Mouse (Mus musculus) A20 (cell line): Measurements from ENCODE around the gene Pole2.
A peak's percentile ranks its signal among the peaks of the same experiment; 100 is the strongest.

Source experiments
- DNase-seq: peaks from one replicate; pipeline ENCODE4 v3.0.0-alpha.2; 2011; ENCODE audit warnings: low read depth, low spot score

The Pole2 gene

DNA sequence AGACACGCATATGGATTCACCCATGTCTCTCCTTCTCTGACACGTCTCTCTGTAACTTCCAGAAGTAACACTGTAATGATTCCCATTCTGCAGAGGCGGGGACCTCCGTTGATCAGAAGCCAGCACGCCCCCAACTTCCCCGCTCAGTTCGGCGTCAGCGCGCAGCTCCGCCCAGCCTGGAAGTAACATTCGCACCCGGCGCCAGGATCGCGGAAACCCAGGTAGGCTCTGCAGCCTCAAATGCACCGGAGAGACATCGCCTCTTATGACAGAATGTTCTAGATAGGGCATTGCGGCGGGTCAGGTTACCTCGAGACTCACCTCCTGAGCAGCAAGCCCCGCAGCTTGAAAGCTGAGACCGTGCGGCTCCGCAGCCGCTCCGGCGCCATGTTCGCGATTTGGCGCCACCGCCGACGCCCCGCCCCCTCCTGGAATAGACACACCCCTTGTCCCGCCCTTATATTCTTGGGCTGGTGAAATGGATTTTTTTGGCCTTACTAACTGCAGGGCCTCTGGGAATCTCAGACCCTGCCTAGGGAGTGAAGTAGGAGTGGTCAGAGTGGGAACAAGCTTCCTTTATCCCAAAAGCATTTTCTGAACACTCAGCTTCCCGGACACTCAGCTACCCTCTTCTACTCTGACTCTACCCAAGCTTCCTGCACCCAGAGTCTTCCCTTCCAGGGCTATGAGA is at the start of gene Pole2:
Pole2 (minus strand) TSS at position 420 of the 691 bp plus-strand sequence.
- DNase-seq = peak; percentile 93

DNA sequence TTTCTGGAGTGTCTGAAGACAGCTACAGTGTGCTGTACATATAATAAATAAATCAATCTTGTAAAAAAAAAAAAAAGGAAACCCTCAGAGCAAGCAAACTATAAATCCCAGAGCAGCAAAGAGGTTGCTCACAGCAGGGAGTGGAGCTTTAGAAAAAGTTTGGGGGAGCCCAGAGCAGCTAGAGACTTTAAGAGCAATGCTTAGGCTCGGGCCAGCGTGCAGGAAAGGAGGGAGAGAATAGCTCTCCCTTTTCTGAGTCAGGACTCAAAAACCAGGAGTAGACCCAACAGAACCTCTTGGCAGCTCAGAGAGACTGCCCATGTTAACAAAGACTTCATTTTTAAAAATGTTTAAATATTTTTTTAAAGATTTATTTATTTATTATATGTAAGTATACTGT is 41.0 kb upstream of the Pole2 start:
- no peak for DNase-seq

GRCm38 (mm10) chr12:69267956-69268632 is 40.1 kb upstream of the Pole2 start:
- DNase-seq = no peak

DNA sequence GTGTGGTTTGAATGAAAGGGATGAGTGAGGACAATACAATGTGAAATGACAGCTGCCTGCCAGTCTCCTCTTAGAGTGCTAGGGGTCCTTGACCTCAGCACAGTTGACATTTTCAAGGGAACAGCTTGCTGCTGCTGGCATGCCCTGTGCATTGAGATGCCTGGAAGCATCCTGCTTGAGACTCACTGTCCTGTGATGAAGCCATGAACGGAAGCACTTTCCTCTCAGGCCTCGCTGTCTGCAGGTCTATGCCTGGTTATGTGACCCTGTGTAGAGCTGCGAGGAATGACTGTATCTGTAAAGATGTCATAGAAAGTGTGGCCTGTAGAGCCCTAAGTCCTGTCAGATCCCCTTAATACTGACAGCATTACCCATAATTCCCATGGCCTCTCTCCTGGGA is 37.0 kb upstream of the Pole2 start:
- no peak for DNase-seq

GRCm38 (mm10) chr12:69262251-69262650 is 34.3 kb upstream of the Pole2 start:
- no peak for DNase-seq

DNA sequence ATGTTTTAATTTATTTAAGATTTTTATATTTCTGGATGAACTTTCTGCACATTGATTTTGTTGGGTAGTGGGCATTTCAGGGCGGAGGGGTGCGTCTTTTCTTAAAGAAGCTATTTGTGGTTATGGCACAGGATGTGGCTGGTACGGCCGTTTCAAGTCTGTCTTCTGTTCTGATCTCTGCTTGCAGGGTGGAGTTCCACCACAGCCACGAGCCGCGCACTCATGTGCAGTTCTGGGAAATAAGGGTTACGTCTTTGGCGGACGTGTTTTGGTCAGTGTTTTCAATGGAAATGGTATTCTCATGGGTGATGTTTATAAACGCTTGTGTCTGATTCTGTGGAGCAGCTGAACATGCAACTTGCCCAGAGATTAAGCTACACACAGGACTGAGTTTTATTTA is 29.8 kb upstream of the Pole2 start:
- no peak for DNase-seq

DNA sequence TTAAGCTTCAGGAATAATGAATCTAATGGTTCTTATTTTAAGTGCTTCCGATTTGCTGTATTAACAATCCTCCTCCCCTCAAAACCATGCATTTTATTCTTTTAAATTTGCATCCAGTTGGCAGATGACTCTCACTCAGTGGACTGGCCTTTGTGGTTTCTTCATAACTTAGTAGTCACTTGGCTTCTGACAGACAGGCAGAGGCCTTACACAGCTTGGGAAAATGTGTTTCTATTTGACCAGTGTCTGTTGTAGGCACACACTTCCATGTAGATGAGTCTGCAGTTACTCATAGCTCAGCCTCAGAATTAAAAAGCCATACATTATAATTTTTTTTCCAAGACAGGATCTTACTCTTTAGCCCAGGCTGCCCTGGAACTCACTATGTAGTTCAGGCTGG is 25.8 kb upstream of the Pole2 start:
- no peak for DNase-seq

GRCm38 (mm10) chr12:69250756-69251155 is 22.8 kb upstream of the Pole2 start:
- no peak for DNase-seq

GRCm38 (mm10) chr12:69249766-69250165 is 21.8 kb upstream of the Pole2 start:
- no peak for DNase-seq

- DNase-seq = peak; percentile 86
These were observed 13.9 kb upstream of the Pole2 start for GRCm38 (mm10) chr12:69241771-69242431.

DNA sequence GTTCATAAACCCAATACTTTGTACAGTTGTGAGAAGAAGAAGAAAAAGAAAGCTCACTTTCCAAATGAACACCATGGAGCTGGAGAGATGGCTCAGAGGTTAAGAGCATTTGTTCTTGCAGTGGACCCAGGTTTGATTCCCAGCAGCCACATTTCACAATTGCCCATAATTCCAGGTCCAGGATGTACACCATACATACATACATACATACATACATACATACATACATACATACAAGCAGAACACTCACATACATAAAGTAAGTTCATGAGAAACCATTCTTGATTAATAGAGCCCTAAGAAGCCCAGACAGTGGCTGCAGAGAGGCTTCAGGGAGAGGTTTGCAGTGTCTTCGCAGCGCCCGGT is 13.4 kb upstream of the Pole2 start:
- DNase-seq = no peak

- no peak for DNase-seq
These were observed 12.9 kb upstream of the Pole2 start, which contains the start of gene Klhdc1 for GRCm38 (mm10) chr12:69240876-69241275. Gene Klhdc1, plus strand, starts transcription at chr12:69241176.

GRCm38 (mm10) chr12:69238284-69238683 is 10.3 kb upstream of the Pole2 start:
- DNase-seq = no peak

DNA sequence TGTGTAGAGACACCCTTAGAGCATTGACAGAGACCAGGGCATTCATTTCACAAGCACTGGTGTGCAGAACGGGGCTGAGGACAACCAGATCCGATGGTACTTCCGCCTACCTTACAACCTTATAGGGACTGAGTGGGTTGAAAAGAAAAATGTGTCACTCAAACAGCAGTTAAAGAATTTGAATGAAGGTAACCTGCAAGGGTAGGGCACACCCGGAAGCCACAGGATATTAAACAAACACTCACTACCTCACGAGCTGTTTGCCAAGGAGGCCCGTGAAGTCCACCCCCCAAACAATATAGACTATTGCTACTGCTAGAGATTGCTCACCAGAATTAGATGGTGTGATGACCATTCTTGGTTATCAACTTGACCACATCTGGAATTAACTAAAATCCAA is 7.8 kb upstream of the Pole2 start:
- DNase-seq = no peak

GRCm38 (mm10) chr12:69229251-69229650 is 1.3 kb upstream of the Pole2 start:
- peak; percentile 80 for DNase-seq

DNA sequence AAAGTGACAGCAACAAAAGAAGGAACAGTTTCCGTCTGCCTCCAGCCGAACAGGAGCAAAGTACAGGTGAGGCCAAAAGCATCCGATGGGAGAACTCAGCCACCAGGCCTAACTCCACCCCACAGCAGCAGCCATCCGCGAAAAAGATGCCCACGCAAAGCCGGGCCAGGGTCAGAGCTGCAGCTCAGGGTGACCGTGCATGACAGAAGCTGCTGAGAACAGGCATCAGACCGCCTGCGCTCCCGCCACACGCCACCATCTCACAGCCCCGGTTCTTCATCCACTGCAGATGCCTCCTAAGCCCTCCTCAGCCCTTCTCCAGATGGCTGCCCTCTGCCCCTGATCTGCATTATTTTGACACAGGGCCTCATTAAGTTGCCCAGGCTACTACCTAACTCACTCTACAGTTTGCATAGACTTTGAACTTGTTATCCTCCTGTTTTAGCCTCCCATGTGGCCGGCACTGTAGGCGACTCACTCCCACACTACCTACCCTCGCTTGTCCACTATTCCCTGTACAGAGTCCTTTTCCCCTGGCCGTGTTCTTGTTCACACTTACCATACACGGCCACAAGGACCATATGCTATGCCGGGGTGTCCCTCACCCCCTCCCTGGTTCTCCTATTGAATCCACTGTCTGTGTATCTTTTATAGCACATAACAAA is 7.2 kb downstream of the Pole2 start:
- no peak for DNase-seq

DNA sequence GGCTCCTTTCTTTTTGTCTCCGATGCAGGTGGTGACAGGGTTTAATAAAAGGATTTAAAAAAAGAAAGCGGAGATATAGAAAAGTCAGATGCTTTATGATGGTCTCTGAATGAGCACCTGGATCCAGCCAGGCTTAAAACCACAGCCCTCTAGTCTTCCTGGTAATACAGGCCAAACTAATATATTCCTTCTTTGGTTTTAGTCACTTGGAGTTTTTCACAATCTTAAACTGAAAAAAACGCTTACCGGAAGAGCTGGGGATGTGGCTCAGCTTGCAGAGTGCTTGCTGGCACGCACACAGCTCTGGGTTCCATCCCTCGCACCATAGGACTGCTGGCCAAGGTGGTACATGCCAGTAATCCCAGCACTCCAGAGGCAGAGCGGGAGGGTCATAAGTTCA is 11.4 kb downstream of the Pole2 start:
- DNase-seq = no peak

- no peak for DNase-seq
These were observed 12.8 kb downstream of the Pole2 start for GRCm38 (mm10) chr12:69215000-69215785.

- DNase-seq = no peak
These were observed 13.6 kb downstream of the Pole2 start for GRCm38 (mm10) chr12:69214393-69214792.

- no peak for DNase-seq
These were observed 14.7 kb downstream of the Pole2 start for GRCm38 (mm10) chr12:69213186-69213777.

DNA sequence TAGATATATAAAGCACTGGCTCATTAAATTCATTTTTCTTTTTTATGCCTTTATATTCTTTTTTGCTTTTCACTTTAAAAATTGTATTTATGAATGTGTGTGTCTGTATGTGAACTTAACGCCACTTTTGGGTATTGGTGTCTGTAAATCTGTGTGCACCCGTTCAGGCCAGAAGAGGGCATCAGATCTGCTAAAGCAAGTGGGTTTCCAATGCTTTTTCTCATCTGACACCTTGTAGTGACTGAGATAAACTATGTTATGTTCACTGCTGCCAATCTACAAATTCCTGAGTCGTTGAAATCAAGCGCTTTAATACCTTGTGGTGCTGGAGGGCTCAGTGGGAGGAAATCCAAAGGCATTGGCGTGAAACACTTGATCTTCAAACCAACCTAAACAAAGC is 16.9 kb downstream of the Pole2 start:
- no peak for DNase-seq
